Mouse (Mus musculus): ENCODE data around the gene Tmem238.

- no peak for TF ChIP-seq CTCF (IDR thresholded peaks at IDR 0.05; ENCODE audit: low read depth, low read length)
- TF ChIP-seq TAL1 (conservative IDR thresholded peaks at IDR 0.05; ENCODE audit: low read depth, low read length), result no peak
- TF ChIP-seq GATA1 (IDR thresholded peaks at IDR 0.05; ENCODE audit: borderline replicate concordance, low read length), result no peak
Measured at GRCm38 (mm10) chr7:4741151-4741550, 48.3 kb downstream of the Tmem238 start.

Measured in G1E (cell line).